Mouse (Mus musculus) pancreas, adult 10 weeks (tissue): Measurements from ENCODE around the gene Vmn1r138. TPM values are rescaled to one million over a fixed set of nuclear protein-coding genes. Genes with fewer than 3 reads are reported as not detected.

Experiments used
- polyA plus RNA-seq: library from polyadenylated mRNA; stranded (reverse); fragments of 350-450 nt; fragmentation: Illumina TruSeq; extraction: RNeasy Lipid Tissue Mini Kit (QIAGEN cat#74804); gene quantifications from one replicate; pipeline ENCODE4 v1.2.3, GENCODE M21; 2015; ENCODE audit warnings: low read depth, low replicate concordance; ENCODE audit not compliant: insufficient read depth

The Vmn1r138 gene
- polyA plus RNA-seq: not detected

DNA sequence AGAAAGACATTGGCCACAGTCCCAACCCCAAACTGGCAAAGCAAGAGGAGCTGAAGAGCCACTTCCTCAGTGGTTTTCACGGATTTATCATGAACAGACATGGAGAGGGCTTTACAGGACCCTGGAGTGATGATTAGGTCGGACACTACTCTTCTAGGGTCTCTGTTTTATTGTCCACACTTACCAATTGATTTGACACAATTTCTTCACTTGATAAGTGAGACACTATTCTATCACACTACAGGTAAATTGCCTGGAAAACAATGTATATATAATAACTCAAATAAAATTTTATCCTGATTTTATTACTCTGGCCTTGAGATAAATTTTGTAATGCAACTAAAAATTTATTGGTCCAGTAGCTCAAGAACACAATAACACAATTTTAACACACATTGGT is at the start of gene Vmn1r138:
Gene Vmn1r138 (minus strand): TSS at position 101 of the 400 bp plus-strand sequence.

DNA sequence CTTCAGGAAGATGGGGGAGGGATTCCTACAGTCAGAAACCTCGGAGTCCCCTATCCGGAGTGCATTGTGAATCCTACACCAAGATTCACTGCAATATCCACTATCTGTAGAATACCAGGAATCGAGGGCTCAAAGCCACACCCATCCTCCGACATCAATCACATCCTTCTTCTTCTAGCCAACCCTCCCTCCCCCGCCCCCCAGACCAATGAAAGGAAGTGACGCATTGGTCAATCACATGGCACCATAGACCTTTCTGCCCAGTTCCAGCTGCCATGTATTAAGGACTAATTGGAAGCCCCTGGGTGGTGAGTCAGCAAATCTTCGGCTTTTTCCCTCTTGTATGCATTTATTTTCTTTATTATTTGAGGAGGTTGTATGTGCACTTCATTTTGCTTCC is 40.1 kb upstream of the Vmn1r138 start, which contains the start of gene Vmn1r139:
Gene Vmn1r139 (plus strand): TSS at position 301 of the 400 bp plus-strand sequence.

GRCm38 (mm10) chr7:22056205-22056604 is 27.5 kb upstream of the Vmn1r138 start, which contains the start of gene Gm6176:
Gm6176 (minus strand) TSS chr7:22056305.

GRCm38 (mm10) chr7:21994287-21994686 is 34.4 kb downstream of the Vmn1r138 start, which contains the start of gene Vmn1r137:
Vmn1r137 (plus strand) TSS chr7:21994587.

Other genes with a start within 250 kb of the Vmn1r138 start
- gene Gm4177, start 232.2 kb downstream of the Vmn1r138 start, polyA plus RNA-seq: not detected
- gene Vmn1r135, start 196.5 kb downstream of the Vmn1r138 start, polyA plus RNA-seq: not detected
- not detected for gene Gm5725, start 184.6 kb downstream of the Vmn1r138 start, polyA plus RNA-seq
- not detected for gene Gm5891, start 107.6 kb downstream of the Vmn1r138 start, polyA plus RNA-seq
- gene Vmn1r137, start 34.3 kb downstream of the Vmn1r138 start, polyA plus RNA-seq: not detected
- gene Gm6176, start 27.4 kb upstream of the Vmn1r138 start, polyA plus RNA-seq: not detected
- not detected for gene Vmn1r139, start 40.2 kb upstream of the Vmn1r138 start, polyA plus RNA-seq
- not detected for gene Gm16451, start 89.3 kb upstream of the Vmn1r138 start, polyA plus RNA-seq
- not detected for gene Gm10666, start 105.8 kb upstream of the Vmn1r138 start, polyA plus RNA-seq
- not detected for gene Vmn1r142, start 135.1 kb upstream of the Vmn1r138 start, polyA plus RNA-seq
- not detected for gene Vmn1r143, start 160.5 kb upstream of the Vmn1r138 start, polyA plus RNA-seq
- gene Gm8653, start 172.4 kb upstream of the Vmn1r138 start, polyA plus RNA-seq: not detected
- gene Gm8453, start 200.6 kb upstream of the Vmn1r138 start, polyA plus RNA-seq: not detected